1 mouse cellular context compared by ENCODE assay signal in the genomic region with DNA sequence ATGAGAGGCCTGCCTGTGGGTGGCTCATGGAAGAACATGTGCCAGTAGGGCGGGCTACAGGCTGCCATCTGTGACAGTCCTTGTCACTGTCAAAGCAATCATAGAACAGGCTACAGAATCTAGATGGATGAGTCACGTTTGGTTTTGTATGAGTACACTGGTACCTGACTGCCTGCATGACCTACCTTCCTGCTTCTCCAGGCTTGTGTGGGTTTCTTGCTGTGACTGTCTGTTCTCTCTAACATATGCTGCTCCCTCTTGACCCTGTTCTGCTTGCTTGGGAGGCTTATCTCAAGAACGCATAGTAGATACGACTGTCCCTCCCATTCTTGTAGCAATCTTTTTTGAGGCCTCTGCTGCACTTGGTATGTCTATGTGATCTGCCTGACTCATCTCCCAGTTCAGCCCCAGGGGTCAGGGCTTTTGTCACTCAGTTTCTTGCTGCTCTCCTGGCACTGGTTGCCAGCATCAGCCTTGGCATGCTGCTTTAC.
TF ChIP-seq lines count a peak whose summit lies in the region.

No protein-coding gene starts in this region.

TF ChIP-seq in MEL, 35 proteins besides CTCF, POLR2A, EP300 and RAD21 (continued from another document):
- peak; percentile 50; the same call in 1 of the 2 replicates for TF ChIP-seq TBP (IDR thresholded peaks at IDR 0.05; ENCODE audit: low read depth, low read length)
- peak; percentile 46 for TF ChIP-seq MAX (IDR thresholded peaks at IDR 0.05; ENCODE audit: low read length)
- no peak for TF ChIP-seq ZC3H11A (IDR thresholded peaks at IDR 0.05; ENCODE audit: low read depth, low read length)
- TF ChIP-seq USF1 (IDR thresholded peaks at IDR 0.05; ENCODE audit: low read depth, low read length) = no peak
- TF ChIP-seq ETS1 (IDR thresholded peaks at IDR 0.05; ENCODE audit: low read depth, low read length) = peak; percentile 65
- TF ChIP-seq SMC3 (IDR thresholded peaks at IDR 0.05; ENCODE audit: low read depth, low read length) = no peak
- 0 out of 2 replicates have a peak, but pooled peaks have one; percentile 22 for TF ChIP-seq MYC (IDR thresholded peaks at IDR 0.05; ENCODE audit: low read depth, low read length)
- TF ChIP-seq TAL1 (IDR thresholded peaks at IDR 0.05; ENCODE audit: low read length) = no peak
- TF ChIP-seq POLR2AphosphoS5 (IDR thresholded peaks at IDR 0.05; ENCODE audit: borderline replicate concordance, low read depth, low read length) = no peak
- TF ChIP-seq ZMIZ1 (IDR thresholded peaks at IDR 0.05; ENCODE audit: low read depth, low read length) = no peak
- no peak for TF ChIP-seq NELFE (IDR thresholded peaks at IDR 0.05; ENCODE audit: low read depth, low read length)
- TF ChIP-seq MYB (IDR thresholded peaks at IDR 0.05; ENCODE audit: low read depth, low read length) = no peak
- no peak for TF ChIP-seq GABPA (IDR thresholded peaks at IDR 0.05; ENCODE audit: low read depth, low read length)
- TF ChIP-seq GATA1 (IDR thresholded peaks at IDR 0.05; ENCODE audit: low read depth, low read length) = peak; percentile 86
- TF ChIP-seq ELF1 (IDR thresholded peaks at IDR 0.05; ENCODE audit: low read depth, low read length) = peak; percentile 43; the same call in 1 of the 2 replicates
- TF ChIP-seq MEF2A (IDR thresholded peaks at IDR 0.05; ENCODE audit: extremely low read depth, insufficient replicate concordance, low read depth, low read length, poor library complexity, severe bottlenecking) = peak; percentile 45; the same call in 1 of the 2 replicates
- TF ChIP-seq MAFK (IDR thresholded peaks at IDR 0.05; ENCODE audit: borderline replicate concordance, low read depth, low read length) = no peak
- no peak for TF ChIP-seq USF2 (IDR thresholded peaks at IDR 0.05; ENCODE audit: borderline replicate concordance in 1 of 2, insufficient read depth in 1 of 2, low read depth in 1 of 2, low read length in 2 of 2)
- no peak for TF ChIP-seq JUND (IDR thresholded peaks at IDR 0.05; ENCODE audit: low read depth, low read length)
- TF ChIP-seq HCFC1 (IDR thresholded peaks at IDR 0.05; ENCODE audit: low read depth, low read length) = peak; percentile 67
- no peak for TF ChIP-seq UBTF (IDR thresholded peaks at IDR 0.05; ENCODE audit: borderline replicate concordance, insufficient read depth, low read depth, low read length)
- TF ChIP-seq POLR2AphosphoS2 (IDR thresholded peaks at IDR 0.05; ENCODE audit: low read length) = no peak
- TF ChIP-seq MAZ (IDR thresholded peaks at IDR 0.05; ENCODE audit: low read depth, low read length) = no peak
- TF ChIP-seq CHD1 (IDR thresholded peaks at IDR 0.05; ENCODE audit: low read depth, low read length) = no peak
- peak; percentile 81 for TF ChIP-seq RCOR1 (IDR thresholded peaks at IDR 0.05; ENCODE audit: low read depth, low read length)
- 0 out of 2 replicates have a peak, but pooled peaks have one; percentile 35 for TF ChIP-seq MXI1 (IDR thresholded peaks at IDR 0.05; ENCODE audit: low read depth, low read length)
